Mouse (Mus musculus): ENCODE results near the gene Zscan22.

GRCm38 (mm10) chr7:12933615-12934140 is 36.1 kb downstream of the Zscan22 start:
- TF ChIP-seq POLR2A (IDR thresholded peaks at IDR 0.05; ENCODE audit: extremely low read depth, insufficient read depth, low read length) = no peak
- no peak for TF ChIP-seq CTCF (IDR thresholded peaks at IDR 0.05; ENCODE audit: low read depth, low read length)

All from liver, adult 2 months (tissue).